Comparison of ENCODE assay signal across 8 mouse cellular contexts in the genomic region with DNA sequence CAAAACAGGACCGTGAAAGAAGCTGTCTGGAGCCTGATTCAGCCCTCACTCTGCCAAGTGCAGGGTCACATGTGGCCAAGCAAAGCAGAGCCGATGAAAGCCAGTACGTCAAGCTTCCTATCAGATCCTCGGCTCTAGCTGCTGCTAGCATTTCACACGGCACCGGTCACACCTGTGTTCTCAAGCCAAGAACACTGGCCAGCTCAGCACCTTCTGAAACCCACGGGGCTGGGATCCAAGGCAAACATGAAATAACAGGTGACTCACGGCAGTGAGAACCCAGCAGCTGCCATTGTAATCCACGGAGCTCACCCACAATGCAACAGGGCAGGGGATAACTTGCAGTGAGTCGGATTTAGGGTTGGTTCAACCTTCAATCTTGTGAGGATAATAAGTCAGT.
DNase-seq lines count a peak whose midpoint lies in the region; ATAC-seq and TF ChIP-seq lines count a peak whose summit lies in the region.

No protein-coding gene starts in this region.

- no peak overlapping the region for H3K27ac ChIP-seq in midbrain, postnatal 0 days (ENCODE audit: low read depth, low read length)
- H3K27ac ChIP-seq in midbrain, embryonic 13.5 days, result no peak overlapping the region
- no peak overlapping the region for H3K27ac ChIP-seq in midbrain, embryonic 16.5 days (ENCODE audit: low read length)

- H3K27me3 ChIP-seq in midbrain, postnatal 0 days (ENCODE audit: insufficient read depth, low read length), result no peaks in the 10 kb centered on the region
- no peaks in the 10 kb centered on the region for H3K27me3 ChIP-seq in midbrain, embryonic 13.5 days
- no peaks in the 10 kb centered on the region for H3K27me3 ChIP-seq in midbrain, embryonic 16.5 days (ENCODE audit: control insufficient read depth, insufficient read depth, low read depth, low read length)

- no peak overlapping the region for H3K4me2 ChIP-seq in midbrain, postnatal 0 days (ENCODE audit: low read depth, low read length, poor library complexity, severe bottlenecking)
- H3K4me2 ChIP-seq in midbrain, embryonic 13.5 days (replicated peaks), result no peak overlapping the region
- H3K4me2 ChIP-seq in midbrain, embryonic 16.5 days (ENCODE audit: low read length), result no peak overlapping the region

- H3K9me3 ChIP-seq in midbrain, postnatal 0 days (ENCODE audit: low read length), result no peaks in the 10 kb centered on the region
- no peaks in the 10 kb centered on the region for H3K9me3 ChIP-seq in midbrain, embryonic 13.5 days
- no peaks in the 10 kb centered on the region for H3K9me3 ChIP-seq in midbrain, embryonic 16.5 days (replicated peaks; ENCODE audit: control insufficient read depth, low read length, poor library complexity, severe bottlenecking)

- no peaks in the 10 kb centered on the region for H3K4me1 ChIP-seq in midbrain, postnatal 0 days (ENCODE audit: insufficient read depth, low read length)
- H3K4me1 ChIP-seq in midbrain, embryonic 13.5 days (replicated peaks), result no peaks in the 10 kb centered on the region
- no peaks in the 10 kb centered on the region for H3K4me1 ChIP-seq in midbrain, embryonic 16.5 days (ENCODE audit: control insufficient read depth, insufficient read depth, low read length)

- 71% methylated on average over 10 of the region's 10 CpGs for WGBS in midbrain, postnatal 0 days
- WGBS in midbrain, embryonic 13.5 days, result 84% methylated on average over 10 of the region's 10 CpGs
- 77% methylated on average over 10 of the region's 10 CpGs for WGBS in midbrain, embryonic 16.5 days

- H3K36me3 ChIP-seq in midbrain, postnatal 0 days (ENCODE audit: insufficient read depth, low read length), result no peaks in the 10 kb centered on the region
- H3K36me3 ChIP-seq in midbrain, embryonic 13.5 days, result no peaks in the 10 kb centered on the region
- no peaks in the 10 kb centered on the region for H3K36me3 ChIP-seq in midbrain, embryonic 16.5 days (ENCODE audit: control insufficient read depth, insufficient read depth, low read length)

- H3K4me3 ChIP-seq in midbrain, postnatal 0 days (ENCODE audit: low read depth, low read length), result no peak overlapping the region
- H3K4me3 ChIP-seq in midbrain, embryonic 13.5 days (replicated peaks), result no peak overlapping the region
- no peak overlapping the region for H3K4me3 ChIP-seq in midbrain, embryonic 16.5 days (ENCODE audit: low read depth, low read length)

- H3K9ac ChIP-seq in midbrain, postnatal 0 days (replicated peaks; ENCODE audit: low read length, poor library complexity, severe bottlenecking), result no peak overlapping the region
- no peak overlapping the region for H3K9ac ChIP-seq in midbrain, embryonic 13.5 days (replicated peaks)
- no peak overlapping the region for H3K9ac ChIP-seq in midbrain, embryonic 16.5 days (ENCODE audit: low read depth, low read length)

- no peak for ATAC-seq in midbrain, postnatal 0 days (ENCODE audit: low FRiP score)
- no peak for ATAC-seq in midbrain, embryonic 13.5 days
- ATAC-seq in frontal cortex, adult (ENCODE audit: low TSS enrichment), result no peak
- ATAC-seq in midbrain, embryonic 16.5 days, result no peak

- TF ChIP-seq CTCF in midbrain, postnatal 0 days (IDR thresholded peaks at IDR 0.05), result no peak

- DNase-seq in midbrain, postnatal 0 days (ENCODE audit: low spot score), result peak; percentile 25
- DNase-seq in fat pad, adult 2 months (ENCODE audit: extremely low read depth, low read depth, low spot score), result peak; percentile 99
- DNase-seq in kidney, postnatal 10 days, result peak; percentile 48
- peak; percentile 14 for DNase-seq in urinary bladder, postnatal 10 days (ENCODE audit: low spot score)
- no peak for DNase-seq in thymus, adult 18-20 months

Comparison
In these comparisons a context has a peak if more than half of its experiments do, and no peak if none do; other contexts are left out.
1. DNase-seq: peak in midbrain, postnatal 0 days (single experiment), fat pad, adult 2 months (single experiment), kidney, postnatal 10 days (single experiment) and urinary bladder, postnatal 10 days (single experiment); none in thymus, adult 18-20 months (0 of 2).